Mouse (Mus musculus) G1E-ER4 (cell line): ENCODE data around the gene Zc3h15. TPM values are rescaled to one million over a fixed set of nuclear protein-coding genes. Genes with fewer than 3 reads are reported as not detected.

ENCODE experiments used
- GATA1 ChIP-seq: IDR thresholded peaks from one replicate; pipeline ENCODE4 v1.8.0; 2012; ENCODE audit warnings: low read length, inconsistent platforms
- polyA plus RNA-seq: library from polyadenylated mRNA; stranded (reverse); fragments of >175 nt; gene quantifications from 2 replicates; pipeline ENCODE4 v1.2.3, GENCODE M21; 2012

Gene Zc3h15
- polyA plus RNA-seq, 1 experiment = 888 TPM

GRCm38 (mm10) chr2:83667430-83667829 lies 23.2 kb downstream of the Zc3h15 start:
- TF ChIP-seq GATA1 = no peak

GRCm38 (mm10) chr2:83668052-83668451 lies 23.8 kb downstream of the Zc3h15 start:
- no peak for TF ChIP-seq GATA1

GRCm38 (mm10) chr2:83669988-83670387 lies 25.8 kb downstream of the Zc3h15 start:
- TF ChIP-seq GATA1 = no peak

- TF ChIP-seq GATA1 = no peak
Measured at GRCm38 (mm10) chr2:83671843-83672242, 27.6 kb downstream of the Zc3h15 start.

GRCm38 (mm10) chr2:83673067-83673466 lies 28.8 kb downstream of the Zc3h15 start:
- TF ChIP-seq GATA1 = no peak

GRCm38 (mm10) chr2:83673843-83674242 lies 29.6 kb downstream of the Zc3h15 start:
- no peak for TF ChIP-seq GATA1

- no peak for TF ChIP-seq GATA1
Measured at GRCm38 (mm10) chr2:83674421-83674820, 30.2 kb downstream of the Zc3h15 start.

GRCm38 (mm10) chr2:83674896-83675295 lies 30.7 kb downstream of the Zc3h15 start:
- no peak for TF ChIP-seq GATA1

GRCm38 (mm10) chr2:83675681-83676080 lies 31.4 kb downstream of the Zc3h15 start:
- TF ChIP-seq GATA1 = no peak

GRCm38 (mm10) chr2:83676226-83676870 lies 32.1 kb downstream of the Zc3h15 start:
- TF ChIP-seq GATA1 = no peak

GRCm38 (mm10) chr2:83681332-83681731 lies 37.1 kb downstream of the Zc3h15 start:
- no peak for TF ChIP-seq GATA1

GRCm38 (mm10) chr2:83681785-83682184 lies 37.5 kb downstream of the Zc3h15 start:
- no peak for TF ChIP-seq GATA1

GRCm38 (mm10) chr2:83682282-83682681 lies 38.0 kb downstream of the Zc3h15 start:
- no peak for TF ChIP-seq GATA1

GRCm38 (mm10) chr2:83683731-83684519 lies 39.7 kb downstream of the Zc3h15 start:
- TF ChIP-seq GATA1 = no peak

GRCm38 (mm10) chr2:83684691-83685090 lies 40.5 kb downstream of the Zc3h15 start:
- TF ChIP-seq GATA1 = no peak

- TF ChIP-seq GATA1 = no peak
Measured at GRCm38 (mm10) chr2:83690372-83690771, 46.1 kb downstream of the Zc3h15 start.

- no peak for TF ChIP-seq GATA1
Measured at GRCm38 (mm10) chr2:83692651-83693545, 48.7 kb downstream of the Zc3h15 start.
